Mouse (Mus musculus): Measurements from ENCODE around the gene Asf1a.
A peak's percentile ranks its signal among the peaks of the same experiment; 100 is the strongest.

Asf1a gene

DNA sequence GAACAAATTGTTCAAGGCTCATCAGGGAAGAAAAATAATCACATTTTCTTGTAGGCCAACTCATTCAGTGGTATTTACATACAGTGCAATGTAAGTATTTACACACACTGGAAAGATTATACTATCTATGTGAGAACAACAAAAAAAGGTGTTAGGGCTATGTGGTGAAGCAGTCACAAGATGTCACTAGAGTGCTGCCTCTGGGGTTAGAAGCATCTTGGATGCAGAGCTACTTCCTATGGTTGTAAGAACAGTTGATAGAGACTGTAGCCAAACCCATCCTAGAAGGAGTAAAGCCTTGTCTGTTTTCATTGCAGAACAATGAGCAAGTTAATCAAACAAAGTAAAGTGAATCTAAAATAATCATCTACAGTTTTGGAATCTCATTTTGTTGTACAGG, 45.0 kb downstream of the Asf1a start:
- peak; percentile 58 for DNase-seq (ENCODE audit: low read depth)

DNA sequence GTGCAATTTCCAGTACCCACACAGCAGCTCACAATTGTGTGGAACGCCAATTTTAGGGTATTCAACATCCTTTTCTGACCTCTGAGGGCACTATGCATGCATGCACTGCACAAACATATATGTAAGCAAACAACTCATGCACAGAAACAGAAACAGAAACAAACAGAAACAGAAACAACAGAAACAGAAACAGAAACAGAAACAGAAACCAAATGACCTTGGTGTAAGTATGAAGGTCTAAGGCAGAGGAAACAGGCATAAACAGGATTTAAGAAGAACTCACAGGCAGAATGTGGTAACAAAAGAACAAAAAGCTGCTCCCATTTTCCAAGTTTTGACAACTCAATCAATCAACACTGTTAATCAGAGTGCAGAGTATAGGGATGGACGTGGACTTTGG, 54.1 kb downstream of the Asf1a start:
- peak; percentile 59 for DNase-seq (ENCODE audit: low read depth)

DNA sequence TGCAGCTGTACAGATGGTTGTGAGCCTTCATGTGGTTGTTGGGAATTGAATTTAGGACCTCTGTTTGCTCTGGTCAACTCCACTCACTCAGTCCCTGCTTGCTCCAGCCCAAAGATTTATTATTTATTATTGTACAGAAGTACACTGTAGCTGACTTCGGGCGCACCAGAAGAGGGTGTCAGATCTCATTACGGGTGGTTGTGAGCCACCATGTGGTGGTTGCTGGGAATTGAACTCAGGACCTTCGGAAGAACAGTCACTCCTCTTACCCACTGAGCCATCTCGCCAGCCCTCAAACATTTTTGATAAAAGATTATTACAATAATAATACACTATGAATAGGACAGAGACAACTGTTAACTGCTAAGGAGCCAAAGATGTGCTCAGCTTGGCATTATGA, 57.7 kb downstream of the Asf1a start:
- peak; percentile 25 for DNase-seq (ENCODE audit: low read depth)
